Mouse (Mus musculus): ENCODE results near the gene Adcy4. TPM values are rescaled to one million over a fixed set of nuclear protein-coding genes. Genes with fewer than 3 reads are reported as not detected.
A peak's percentile ranks its signal among the peaks of the same experiment; 100 is the strongest.

The Adcy4 gene
- total RNA-seq, 2 experiments from 2014 or later, result 3.9 to 4.2 TPM

DNA sequence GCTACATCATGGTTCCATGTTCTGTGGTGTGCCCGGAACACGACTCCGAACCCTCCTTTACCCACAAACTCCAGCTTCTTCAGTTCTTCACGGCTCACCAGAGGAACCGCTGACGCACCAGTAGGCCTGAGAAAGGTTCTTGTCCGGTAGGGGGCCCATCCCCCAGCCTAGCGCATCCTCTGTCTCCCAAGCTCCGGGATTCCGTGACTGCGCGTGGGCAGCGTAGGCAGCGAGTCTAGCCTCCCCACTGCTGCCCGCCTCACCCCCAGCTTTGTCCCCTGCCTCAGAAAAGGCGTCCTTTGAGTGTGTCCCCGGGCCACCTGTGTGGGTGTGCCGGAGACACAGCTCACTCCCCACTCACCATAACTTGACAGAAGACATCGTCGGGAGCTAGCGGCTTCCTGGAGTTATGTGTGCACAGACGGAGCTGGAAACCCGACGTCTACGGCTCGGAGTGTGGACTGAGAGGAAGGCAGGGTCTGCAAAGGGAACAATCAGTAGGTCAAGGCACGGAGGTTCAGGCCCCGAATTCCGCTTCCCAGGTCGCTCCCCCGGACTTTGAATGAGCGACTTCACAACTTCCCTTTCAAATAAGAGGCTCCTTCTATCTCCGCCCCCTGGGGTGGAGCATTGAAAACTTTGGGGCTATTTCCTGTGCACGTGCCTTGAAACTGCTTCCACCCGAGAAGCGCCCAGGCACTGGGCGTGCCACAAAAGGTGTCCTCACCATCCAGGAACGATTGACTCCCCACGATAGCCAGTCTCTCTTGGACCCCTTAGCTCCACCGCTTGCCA is 4.6 kb upstream of the Adcy4 start, which contains the start of gene Ripk3:
Gene Ripk3, minus strand, starts transcription at position 610 of the 795 bp plus-strand sequence.
- no peak for DNase-seq (ENCODE audit: low spot score in 2 of 2)

DNA sequence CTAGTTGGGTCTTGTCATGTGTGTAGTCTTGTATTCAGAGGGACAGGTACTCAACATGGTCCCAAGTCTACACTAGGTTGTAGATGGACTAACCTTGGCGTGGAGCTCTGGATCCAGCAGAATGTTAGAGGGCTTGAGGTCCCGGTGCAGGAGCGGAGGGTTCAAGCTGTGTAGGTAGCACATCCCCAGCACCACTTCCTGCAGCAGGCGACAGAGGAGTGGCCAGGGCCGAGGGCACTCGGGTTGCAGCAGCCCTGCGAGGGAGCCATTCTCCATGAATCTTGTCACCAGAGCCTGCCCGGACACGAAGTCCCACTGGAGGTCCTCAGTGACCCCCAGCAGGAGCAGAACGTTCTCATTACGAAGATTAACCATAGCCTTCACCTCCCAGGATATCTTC is 3.8 kb upstream of the Adcy4 start:
- no peak for DNase-seq (ENCODE audit: low spot score in 2 of 2)

DNA sequence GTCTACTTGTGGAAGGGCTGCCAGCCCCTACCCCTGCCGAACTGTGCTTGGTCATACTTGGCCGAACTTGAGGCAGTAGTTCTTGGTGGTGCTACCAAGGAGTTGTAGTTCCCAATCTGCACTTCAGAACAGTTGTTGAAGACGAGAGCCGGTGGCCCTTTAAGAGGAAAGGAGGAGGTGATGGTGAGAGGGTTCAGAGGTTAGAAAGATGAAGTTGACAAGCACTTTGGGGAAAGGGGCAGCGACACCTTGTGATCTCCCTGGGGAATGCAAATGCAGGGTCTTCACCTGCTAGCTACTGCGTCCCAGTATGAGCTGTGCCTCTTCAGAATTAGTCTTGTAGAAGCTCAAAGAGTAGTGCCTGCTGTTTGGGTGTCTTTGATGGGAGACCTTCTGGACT is 1.3 kb upstream of the Adcy4 start:
- no peak for DNase-seq (ENCODE audit: low spot score in 2 of 2)

DNA sequence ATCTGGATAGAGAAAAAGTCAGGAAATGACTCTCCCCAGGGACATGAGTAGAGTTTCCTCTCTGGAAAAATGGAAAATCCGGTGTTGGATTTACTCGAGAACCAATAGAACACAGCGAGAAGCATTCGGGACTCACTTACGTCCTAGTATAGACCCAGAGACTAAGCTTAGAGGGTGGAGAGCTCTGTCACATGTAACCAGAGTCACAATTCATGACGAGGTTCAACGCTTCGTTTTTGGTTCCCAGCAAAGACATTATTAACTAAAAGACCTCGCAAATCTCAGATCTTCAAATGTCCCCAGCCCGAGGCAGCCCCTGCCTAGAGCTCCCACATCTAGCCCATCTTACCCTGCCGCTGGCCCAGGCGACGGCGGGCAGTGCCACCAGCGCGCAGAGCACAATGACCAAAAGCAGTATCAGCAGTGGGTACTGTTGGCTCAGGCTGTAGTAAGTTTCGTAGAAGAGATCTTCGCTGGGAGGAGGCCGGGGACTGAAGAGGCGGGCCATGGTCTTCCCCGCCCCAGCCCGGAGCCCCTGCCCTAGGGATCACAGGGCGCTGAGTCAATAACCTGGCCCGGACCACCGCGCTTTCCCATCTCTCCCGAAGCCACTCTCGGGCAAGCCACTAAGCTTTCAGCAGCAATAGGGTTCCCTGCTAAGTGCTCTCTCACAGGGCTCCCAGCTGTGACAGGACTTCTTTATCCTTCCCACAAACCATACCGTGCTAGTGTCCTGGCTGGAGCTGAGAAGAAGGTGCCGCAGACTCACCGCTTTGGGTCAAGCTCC is 531 bp downstream of the Adcy4 start:
- DNase-seq (ENCODE audit: low spot score in 2 of 2), result no peak

DNA sequence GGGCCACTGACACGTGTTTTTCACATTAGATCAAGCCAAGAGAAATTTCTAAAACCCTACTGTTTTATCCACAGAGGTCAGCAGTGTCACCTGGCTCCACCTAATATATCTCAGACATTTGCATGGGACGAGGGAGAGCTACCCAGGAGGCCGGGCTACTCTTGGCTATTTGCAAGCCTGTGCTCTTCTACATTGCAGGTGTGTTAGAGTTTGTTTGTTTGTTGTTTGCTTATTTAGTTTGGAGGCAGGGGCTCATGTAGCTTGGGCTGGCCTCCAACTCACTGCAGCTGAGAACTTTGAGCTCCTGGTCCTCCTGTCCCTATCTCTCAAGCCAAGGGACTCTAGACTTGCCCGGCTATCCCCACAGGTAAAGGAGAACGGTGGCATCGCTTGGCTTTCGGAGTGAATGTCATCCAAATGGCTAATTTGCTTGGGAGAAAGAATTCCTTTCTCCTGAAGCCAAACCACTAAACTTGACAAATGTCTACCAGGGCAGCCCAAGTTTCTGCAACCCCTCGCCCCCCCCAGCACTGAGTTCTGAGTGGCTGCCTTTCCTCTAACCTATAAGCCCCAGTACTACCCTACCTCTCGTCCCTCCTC is 1.4 kb downstream of the Adcy4 start:
- DNase-seq (ENCODE audit: low spot score in 2 of 2), result no peak

DNA sequence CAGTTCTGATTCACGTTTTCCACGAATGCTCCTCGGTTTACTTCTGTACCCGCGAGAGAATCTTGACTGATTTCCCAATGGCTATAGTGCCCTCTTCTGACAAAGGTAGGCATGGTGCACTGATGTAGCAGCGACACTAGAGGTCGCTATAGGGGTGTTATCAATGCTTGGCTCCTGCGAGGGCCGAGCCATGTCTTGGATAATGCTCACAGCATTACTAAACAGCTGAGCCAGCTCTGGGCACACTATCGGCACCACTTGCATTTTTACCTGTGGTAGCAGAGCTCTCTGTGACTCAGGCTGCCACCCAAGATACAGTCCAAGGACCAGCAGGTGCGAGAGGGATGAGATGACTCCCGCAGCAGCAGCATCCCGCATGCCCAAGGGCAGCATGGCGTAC is 2.6 kb downstream of the Adcy4 start:
- peak in 1 of 2 experiments; percentile 62 for DNase-seq (ENCODE audit: low spot score in 2 of 2)

DNA sequence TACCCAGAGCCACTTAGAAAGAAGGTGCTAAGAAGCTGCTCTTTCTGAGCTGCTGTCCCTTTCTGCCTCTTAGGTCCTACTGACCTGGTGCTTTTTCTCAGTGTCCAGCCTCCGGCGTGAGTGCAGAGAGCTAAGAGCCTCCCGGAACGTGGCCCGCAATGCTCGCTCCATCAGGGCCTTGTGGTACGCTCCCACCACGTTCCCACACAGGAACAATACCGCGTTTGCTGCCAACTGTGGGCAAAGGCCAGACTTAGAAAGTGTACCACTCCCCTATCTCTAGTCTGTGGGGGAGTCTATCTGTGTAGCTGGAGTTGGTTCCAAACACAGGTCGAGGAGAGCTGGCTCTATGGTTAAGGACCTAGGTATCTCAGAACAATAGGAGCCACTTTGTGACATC is 3.2 kb downstream of the Adcy4 start:
- no peak for DNase-seq (ENCODE audit: low spot score in 2 of 2)

DNA sequence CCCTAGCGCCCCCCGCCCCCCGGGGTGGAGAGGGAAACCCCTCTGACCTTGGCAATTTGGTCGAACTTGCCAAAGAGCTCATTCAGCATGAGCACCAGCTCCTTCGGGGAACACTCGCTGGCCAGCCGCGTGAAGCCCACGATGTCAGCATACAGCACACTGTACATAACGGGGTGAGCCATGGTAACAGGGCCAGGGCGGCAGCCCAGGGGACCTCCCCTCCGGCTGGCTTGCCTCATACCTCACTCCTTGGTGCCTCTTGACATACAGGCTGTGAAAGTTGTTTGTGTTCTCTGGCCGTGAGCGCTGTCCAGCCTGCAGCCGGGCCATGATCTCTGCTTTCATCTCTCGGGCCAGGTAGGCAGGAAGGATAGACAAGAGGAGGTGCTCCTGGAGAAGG is 4.2 kb downstream of the Adcy4 start:
- DNase-seq (ENCODE audit: low spot score in 2 of 2), result no peak

DNA sequence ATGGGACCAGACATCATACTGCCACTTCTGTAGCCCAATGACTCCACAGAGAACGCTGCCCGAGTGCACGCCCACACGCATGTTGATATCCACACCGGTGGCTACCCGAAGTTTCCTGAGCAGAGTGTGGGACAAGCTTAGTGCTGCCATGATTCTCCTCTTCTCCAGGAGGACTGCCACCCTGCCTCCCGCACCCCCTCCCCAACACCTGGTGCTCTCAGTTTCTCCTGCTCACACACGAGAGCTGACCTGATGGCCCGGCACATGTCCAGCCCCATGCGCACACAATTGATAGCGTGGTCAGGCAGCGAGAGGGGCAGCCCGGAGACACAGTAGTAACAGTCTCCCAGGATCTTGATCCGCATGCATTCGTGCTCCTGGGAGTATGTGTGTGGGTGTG is 5.2 kb downstream of the Adcy4 start:
- DNase-seq (ENCODE audit: low spot score in 2 of 2), result no peak

DNA sequence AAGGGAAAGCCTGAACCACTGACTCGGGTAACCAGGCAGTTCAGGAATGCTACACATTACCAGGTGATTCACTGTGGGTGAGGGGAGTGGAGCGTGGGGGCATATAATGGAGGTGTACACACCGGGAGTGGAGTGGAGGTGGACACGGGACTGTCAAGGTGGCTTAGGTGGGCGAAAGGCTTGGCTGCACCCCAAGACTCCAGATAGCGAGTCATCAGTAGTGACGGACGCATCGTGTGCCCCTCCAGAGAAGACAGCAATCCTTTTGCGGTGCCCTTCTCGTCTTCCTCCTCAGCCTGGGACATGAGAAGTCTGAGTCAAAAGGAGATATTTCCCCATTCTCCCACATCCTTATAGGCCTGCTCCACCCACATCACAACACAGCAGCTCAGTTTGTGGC is 6.1 kb downstream of the Adcy4 start:
- no peak for DNase-seq (ENCODE audit: low spot score in 2 of 2)

DNA sequence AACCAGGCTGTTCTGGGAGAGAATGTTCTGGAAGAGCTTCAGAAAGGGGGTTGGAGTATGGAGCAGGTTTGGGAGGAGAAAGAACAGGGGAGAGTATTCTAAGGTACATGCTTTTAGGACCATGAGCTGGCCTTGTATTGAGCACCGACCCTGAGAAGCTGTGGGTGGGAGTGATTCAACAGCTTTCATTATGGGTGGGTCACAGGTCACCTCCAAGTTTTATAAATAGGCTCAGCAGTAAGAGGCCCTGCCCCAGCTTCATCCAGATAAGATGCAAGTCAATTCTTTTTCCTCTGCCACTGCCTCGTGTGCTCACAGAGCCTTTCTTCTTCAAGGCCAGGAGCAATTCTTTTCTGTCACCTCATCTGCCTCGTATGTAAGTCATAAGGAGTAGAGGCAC is 6.7 kb downstream of the Adcy4 start:
- DNase-seq (ENCODE audit: low spot score in 2 of 2), result no peak

DNA sequence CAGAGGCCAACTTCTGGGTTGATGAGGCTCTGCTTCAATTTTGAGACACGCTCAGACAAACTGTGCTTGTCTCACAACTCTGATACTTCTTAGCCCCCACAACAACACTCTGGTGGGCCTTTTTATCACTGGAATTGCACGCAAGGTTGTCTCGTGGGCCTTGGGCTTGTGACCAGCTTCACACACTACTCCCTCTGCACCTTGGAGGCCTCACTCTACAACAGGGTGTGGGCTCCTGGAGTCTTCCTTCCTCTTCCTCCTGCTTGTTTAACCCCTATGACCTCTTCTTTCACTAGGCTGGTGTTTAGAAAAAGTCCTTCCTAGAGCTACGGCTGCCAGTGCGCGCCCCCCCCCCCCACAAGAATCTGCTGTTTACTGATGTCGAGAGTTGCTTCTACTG is 7.2 kb downstream of the Adcy4 start:
- no peak for DNase-seq (ENCODE audit: low spot score in 2 of 2)

DNA sequence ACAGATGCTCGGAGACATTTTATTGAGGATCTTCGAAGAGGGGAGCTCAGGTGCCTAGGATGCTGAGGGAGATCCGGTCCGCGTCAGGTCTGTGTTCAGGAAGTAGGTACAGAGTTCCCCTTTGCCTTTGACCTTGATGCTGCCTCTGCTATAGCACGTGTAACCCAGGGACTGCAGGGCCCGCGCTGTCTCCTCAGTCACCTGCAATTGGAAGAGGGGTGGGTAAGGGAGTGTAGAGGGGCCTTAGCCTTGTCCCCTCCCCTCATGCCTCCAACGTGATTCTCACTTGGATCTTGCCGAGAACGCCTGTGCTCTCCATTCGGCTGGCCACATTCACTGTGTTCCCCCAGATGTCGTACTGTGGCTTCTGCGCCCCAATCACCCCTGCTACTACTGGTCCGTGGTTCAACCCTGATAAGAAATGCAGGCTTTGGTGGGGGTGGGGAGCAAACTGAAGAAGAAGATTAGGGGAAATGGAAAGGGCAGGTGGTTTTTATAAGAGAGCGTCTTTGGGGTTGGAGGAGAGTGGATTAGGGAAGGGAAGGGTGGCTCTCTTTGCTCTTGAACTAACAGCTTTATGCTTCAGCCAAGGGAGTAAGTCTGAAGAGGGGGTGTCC is 14.7 kb downstream of the Adcy4 start:
- DNase-seq (ENCODE audit: low spot score in 2 of 2), result no peak

DNA sequence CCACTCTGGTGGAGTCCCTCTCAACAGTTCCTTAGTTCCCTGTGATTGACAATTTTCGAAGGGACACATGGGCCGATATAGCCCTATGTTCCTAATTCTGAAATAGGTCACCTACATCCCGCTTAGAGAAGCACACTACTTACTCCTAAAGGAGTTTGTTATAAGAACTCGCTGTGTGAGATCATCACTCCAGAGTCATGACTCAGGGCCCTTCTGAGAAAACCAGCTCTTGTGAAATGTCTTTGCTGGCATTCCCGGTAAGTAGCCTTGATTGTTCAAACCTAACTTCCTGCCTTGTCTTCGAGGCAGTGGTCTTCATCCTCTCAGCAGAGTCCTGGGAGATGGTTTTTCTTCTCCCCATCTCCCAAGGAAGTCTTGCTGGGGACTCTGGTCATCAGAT is 15.3 kb downstream of the Adcy4 start:
- DNase-seq (ENCODE audit: low spot score in 2 of 2), result no peak

DNA sequence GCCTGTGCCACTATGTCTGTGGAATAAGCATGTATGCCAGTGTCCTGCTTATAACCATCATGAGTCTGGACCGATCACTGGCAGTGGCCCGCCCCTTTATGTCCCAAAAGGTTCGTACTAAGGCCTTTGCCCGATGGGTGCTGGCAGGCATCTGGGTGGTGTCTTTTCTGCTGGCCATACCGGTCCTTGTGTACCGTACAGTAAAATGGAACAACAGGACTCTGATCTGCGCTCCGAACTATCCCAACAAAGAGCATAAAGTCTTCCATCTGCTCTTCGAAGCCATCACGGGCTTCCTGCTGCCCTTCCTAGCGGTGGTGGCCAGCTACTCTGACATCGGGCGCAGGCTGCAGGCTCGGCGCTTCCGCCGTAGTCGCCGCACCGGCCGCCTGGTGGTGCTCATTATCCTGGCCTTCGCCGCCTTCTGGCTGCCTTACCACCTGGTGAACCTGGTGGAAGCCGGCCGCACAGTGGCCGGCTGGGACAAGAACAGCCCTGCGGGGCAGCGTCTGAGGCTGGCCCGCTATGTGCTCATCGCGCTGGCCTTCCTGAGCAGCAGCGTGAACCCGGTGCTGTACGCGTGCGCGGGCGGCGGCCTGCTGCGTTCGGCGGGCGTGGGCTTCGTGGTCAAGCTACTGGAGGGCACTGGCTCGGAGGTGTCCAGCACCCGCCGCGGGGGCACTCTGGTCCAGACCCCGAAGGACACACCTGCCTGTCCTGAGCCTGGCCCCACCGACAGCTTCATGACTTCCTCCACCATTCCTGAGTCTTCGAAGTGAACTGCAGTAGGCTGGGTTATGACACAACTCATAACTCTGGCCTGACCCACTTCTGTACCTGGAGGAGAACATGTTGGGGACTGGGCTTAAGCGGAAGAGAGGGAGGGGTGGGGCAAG is 16.1 kb downstream of the Adcy4 start:
- no peak for DNase-seq (ENCODE audit: low spot score in 2 of 2)

DNA sequence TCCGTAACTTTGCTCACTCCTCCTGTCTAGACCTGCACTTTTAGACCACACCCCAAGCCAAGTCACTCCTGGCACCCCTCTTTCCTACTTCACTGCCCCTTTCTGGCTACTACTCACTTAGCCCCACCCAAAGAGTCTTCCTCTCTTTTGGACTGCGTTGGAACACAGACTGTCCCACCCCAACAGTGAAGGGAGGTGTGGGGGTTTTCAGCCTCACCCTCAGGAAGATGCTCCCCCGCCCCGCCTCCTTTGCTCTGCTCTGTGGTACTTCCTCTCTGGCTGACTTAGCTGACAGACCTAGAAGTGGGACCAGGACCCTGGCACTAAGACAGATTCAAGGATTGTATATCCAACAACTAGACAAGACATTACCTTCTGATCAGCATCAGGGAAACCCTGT is 18.2 kb downstream of the Adcy4 start, which contains the start of gene Ltb4r1:
Gene Ltb4r1, plus strand, starts transcription at position 267 of the 400 bp plus-strand sequence.
- no peak for DNase-seq (ENCODE audit: low spot score in 2 of 2)

DNA sequence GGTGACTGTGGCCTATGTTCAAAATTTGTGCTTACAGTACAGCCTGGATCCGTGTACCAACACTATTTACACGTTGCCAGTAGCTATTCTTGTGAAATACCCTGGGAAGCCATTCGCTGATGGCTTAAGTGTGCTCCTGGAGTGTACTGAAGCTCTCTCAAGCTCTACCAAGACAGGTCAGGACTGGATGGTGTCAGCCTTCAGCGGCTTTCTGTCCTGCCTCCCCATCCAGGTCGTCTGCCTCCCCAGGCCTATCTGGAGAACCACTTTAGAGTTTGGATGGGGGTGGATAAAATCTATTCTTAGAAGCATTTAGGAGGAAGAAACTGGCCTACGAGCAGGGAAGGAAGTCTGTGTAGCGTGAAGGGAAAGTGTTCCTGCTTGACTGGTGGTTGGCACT is 20.7 kb downstream of the Adcy4 start:
- no peak for DNase-seq (ENCODE audit: low spot score in 2 of 2)

DNA sequence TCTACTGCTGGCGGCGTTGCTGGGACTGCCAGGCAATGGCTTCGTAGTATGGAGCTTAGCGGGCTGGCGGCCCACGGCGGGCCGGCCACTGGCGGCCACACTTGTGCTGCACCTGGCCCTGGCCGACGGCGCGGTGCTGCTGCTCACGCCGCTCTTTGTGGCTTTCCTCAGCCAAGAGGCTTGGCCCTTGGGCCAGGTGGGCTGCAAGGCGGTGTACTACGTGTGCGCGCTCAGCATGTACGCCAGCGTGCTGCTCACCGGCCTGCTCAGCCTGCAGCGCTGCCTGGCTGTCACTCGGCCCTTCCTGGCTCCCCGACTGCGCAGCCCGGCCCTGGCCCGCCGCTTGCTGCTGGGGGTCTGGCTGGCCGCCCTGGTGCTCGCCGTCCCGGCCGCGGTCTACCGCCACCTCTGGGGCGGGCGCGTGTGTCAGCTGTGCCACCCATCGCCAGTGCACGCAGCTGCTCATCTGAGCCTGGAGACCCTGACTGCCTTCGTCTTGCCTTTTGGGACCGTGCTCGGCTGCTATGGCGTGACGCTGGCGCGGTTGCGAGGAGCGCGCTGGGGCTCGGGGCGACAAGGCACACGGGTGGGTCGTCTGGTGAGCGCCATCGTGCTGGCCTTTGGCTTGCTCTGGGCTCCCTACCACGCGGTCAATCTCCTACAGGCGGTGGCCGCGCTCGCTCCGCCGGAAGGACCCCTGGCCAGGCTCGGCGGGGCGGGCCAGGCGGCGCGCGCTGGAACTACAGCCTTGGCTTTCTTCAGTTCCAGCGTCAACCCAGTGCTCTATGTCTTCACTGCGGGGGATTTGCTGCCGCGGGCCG is 21.7 kb downstream of the Adcy4 start:
- DNase-seq (ENCODE audit: low spot score in 2 of 2), result peak; percentile 39 to 68

DNA sequence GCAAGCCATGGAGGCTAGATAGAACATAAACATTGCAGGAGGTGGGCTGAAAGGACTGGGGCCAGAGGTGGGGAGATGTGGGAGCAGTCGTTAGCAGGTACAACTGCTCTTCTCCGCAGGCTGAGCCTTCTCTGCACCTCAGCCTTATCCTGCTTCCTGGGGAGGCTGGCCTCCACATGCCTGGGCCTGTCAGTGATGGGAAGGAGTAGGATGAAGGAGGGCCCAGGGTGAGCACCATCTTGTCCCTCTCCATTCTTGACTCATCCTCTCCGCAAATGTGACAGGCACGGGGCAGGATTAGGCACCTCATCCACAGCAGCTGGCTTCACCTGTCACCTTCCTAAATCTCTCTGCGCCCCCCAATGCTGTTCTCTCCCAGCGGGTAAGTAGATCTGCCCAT is 22.7 kb downstream of the Adcy4 start, which contains the start of gene Ltb4r2:
Gene Ltb4r2, plus strand, starts transcription at position 266 of the 400 bp plus-strand sequence.
- no peak for DNase-seq (ENCODE audit: low spot score in 2 of 2)

DNA sequence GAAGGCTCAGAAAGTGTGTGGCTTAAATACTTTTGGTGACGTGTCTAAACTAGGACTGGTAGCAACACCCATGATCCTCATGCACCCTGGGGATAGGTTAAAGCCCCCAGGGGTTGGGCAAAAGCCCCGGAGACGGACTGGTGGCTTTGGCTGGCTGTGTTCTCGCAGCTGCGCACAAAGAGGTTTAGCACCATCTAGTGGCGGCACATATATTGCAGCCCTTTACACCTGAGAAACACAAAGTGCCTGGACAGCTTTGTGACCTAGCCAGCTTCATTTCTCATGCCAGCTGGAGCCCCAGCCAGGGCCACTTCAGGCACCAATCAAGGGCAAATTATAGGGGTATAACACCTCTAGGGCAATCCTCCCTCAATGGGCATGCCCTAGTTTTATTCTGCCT is 23.7 kb downstream of the Adcy4 start:
- peak; percentile 84 to 85 for DNase-seq (ENCODE audit: low spot score in 2 of 2)
